Mouse (Mus musculus) MEL (cell line): ENCODE data around the gene Zscan5b. TPM values are rescaled to one million over a fixed set of nuclear protein-coding genes. Genes with fewer than 3 reads are reported as not detected.

Experiments used
- DNase-seq: peaks from one replicate; pipeline ENCODE4 v3.0.0; 2011; ENCODE audit warnings: low read depth, low spot score
- H3K27ac ChIP-seq: 2 replicates; pipeline ENCODE4 v1.5.1; 2012; ENCODE audit warnings: low read depth, mild to moderate bottlenecking, control low read depth, low read length, moderate library complexity; ENCODE audit not compliant: control insufficient read depth
- H3K27me3 ChIP-seq, 2 experiments: fragments of 150-350 bp in 1 of 2; sonication (generic) in 1 of 2; 2 replicates each; pipeline ENCODE4 v1.6.1; 2012; ENCODE audit warnings: low read length in 2 of 2, mild to moderate bottlenecking in 2 of 2, improper control_type of control experiment in 1 of 2, moderate library complexity in 1 of 2; ENCODE audit not compliant: insufficient read depth in 2 of 2, control insufficient read depth in 1 of 2
- H3K36me3 ChIP-seq, 2 experiments: 2 replicates each; pipeline ENCODE4 v1.6.1; 2012 to 2014; ENCODE audit warnings: low read length in 2 of 2, improper control_type of control experiment in 1 of 2, inconsistent platforms in 1 of 2, mild to moderate bottlenecking in 1 of 2; ENCODE audit not compliant: insufficient read depth in 2 of 2, control insufficient read depth in 1 of 2
- H3K4me1 ChIP-seq, 2 experiments: fragments of 150-350 bp in 1 of 2; sonication (generic) in 1 of 2; 2 replicates each; pipeline ENCODE4 v1.6.1; 2012; ENCODE audit warnings: low read length in 2 of 2, improper control_type of control experiment in 1 of 2, mild to moderate bottlenecking in 1 of 2; ENCODE audit not compliant: insufficient read depth in 2 of 2, control insufficient read depth in 1 of 2
- H3K4me3 ChIP-seq, 2 experiments: fragments of 150-350 bp in 1 of 2; sonication (generic) in 1 of 2; 2 replicates each; pipeline ENCODE4 v1.5.1; 2012; ENCODE audit warnings: low read depth in 2 of 2, low read length in 2 of 2, mild to moderate bottlenecking in 2 of 2, moderate library complexity in 2 of 2, control low read depth in 1 of 2, improper control_type of control experiment in 1 of 2; ENCODE audit not compliant: control insufficient read depth in 1 of 2, insufficient read depth in 1 of 2
- H3K79me2 ChIP-seq: 2 replicates; pipeline ENCODE4 v1.6.1; 2012; ENCODE audit warnings: mild to moderate bottlenecking, low read length, moderate library complexity; ENCODE audit not compliant: control insufficient read depth, poor library complexity, insufficient read depth
- H3K9ac ChIP-seq: 2 replicates; pipeline ENCODE4 v1.6.1; 2012; ENCODE audit warnings: low read depth, mild to moderate bottlenecking, control low read depth, low read length, moderate library complexity; ENCODE audit not compliant: control insufficient read depth, poor library complexity, severe bottlenecking
- H3K9me3 ChIP-seq: fragments of 150-350 bp; sonication (generic); replicated peaks from 2 replicates; pipeline ENCODE4 v1.6.1; 2012; ENCODE audit warnings: mild to moderate bottlenecking, low read length, improper control_type of control experiment, moderate library complexity; ENCODE audit not compliant: insufficient read depth
- CHD2 ChIP-seq: IDR thresholded peaks from 2 replicates; pipeline ENCODE4 v1.6.1; 2011; ENCODE audit warnings: low read length, improper control_type of control experiment
- CTCF ChIP-seq, 3 experiments: IDR thresholded peaks in 2 of 3; conservative IDR thresholded peaks in 1 of 3; 2 replicates each; pipeline ENCODE4 v1.5.1; 2011 to 2012; ENCODE audit warnings: low read length in 3 of 3, low read depth in 2 of 3, mild to moderate bottlenecking in 2 of 3, improper control_type of control experiment in 1 of 3, inconsistent platforms in 1 of 3, mixed read lengths in 1 of 3, moderate library complexity in 1 of 3; ENCODE audit not compliant: control insufficient read depth in 1 of 3, insufficient read depth in 1 of 3, poor library complexity in 1 of 3, severe bottlenecking in 1 of 3
- ELF1 ChIP-seq: IDR thresholded peaks from 2 replicates; pipeline ENCODE4 v1.6.1; 2014; ENCODE audit warnings: low read depth, mild to moderate bottlenecking, inconsistent platforms, low read length, improper control_type of control experiment, moderate library complexity
- MAFK ChIP-seq: IDR thresholded peaks from 2 replicates; pipeline ENCODE4 v1.6.1; 2011; ENCODE audit warnings: low read depth, mild to moderate bottlenecking, low read length, improper control_type of control experiment, borderline replicate concordance
- MXI1 ChIP-seq: IDR thresholded peaks from 2 replicates; pipeline ENCODE4 v1.6.1; 2011; ENCODE audit warnings: mild to moderate bottlenecking, low read depth, low read length, improper control_type of control experiment
- POLR2AphosphoS2 ChIP-seq: IDR thresholded peaks from 2 replicates; pipeline ENCODE4 v1.6.1; 2011; ENCODE audit warnings: low read length, improper control_type of control experiment
- RAD21 ChIP-seq: IDR thresholded peaks from 2 replicates; pipeline ENCODE4 v1.6.1; 2011; ENCODE audit warnings: mild to moderate bottlenecking, low read depth, low read length, improper control_type of control experiment
- SMC3 ChIP-seq: IDR thresholded peaks from 2 replicates; pipeline ENCODE4 v1.6.1; 2011; ENCODE audit warnings: low read depth, low read length, improper control_type of control experiment
- USF1 ChIP-seq: IDR thresholded peaks from 2 replicates; pipeline ENCODE4 v1.6.1; 2014; ENCODE audit warnings: low read depth, mild to moderate bottlenecking, inconsistent platforms, low read length, improper control_type of control experiment, moderate library complexity
- ZKSCAN1 ChIP-seq: IDR thresholded peaks from 2 replicates; pipeline ENCODE4 v1.6.1; 2012; ENCODE audit warnings: low read depth, mild to moderate bottlenecking, inconsistent platforms, low read length, improper control_type of control experiment, moderate library complexity
- polyA plus RNA-seq, 2 experiments: library from polyadenylated mRNA; stranded (reverse) in 1 of 2; unstranded in 1 of 2; fragments of >175 nt in 1 of 2; fragments of >200 nt in 1 of 2; gene quantifications; 2 replicates each; pipeline versions ENCODE4 v1.2.1 to v1.2.4; 2012; ENCODE audit warnings: low replicate concordance in 2 of 2, low read depth in 1 of 2; ENCODE audit not compliant: insufficient read length in 2 of 2, insufficient read depth in 1 of 2, missing spikeins in 1 of 2
- total RNA-seq: library from RNA; depleted of rRNA; stranded (reverse); fragments of 300-350 nt; gene quantifications from 2 replicates; pipeline ENCODE4 v1.2.3, GENCODE M21; 2012

Zscan5b gene
- total and polyA plus RNA-seq, 3 experiments = not detected

- no peaks in the 10 kb centered on the region for H3K79me2 ChIP-seq
- no peak overlapping the region for H3K9ac ChIP-seq
- TF ChIP-seq RAD21 (peak; percentile 14), SMC3 (0 out of 2 replicates have a peak, but pooled peaks have one; percentile 7), MAFK (no peak), CTCF (IDR thresholded peaks at IDR 0.05 in 2 of 3, conservative IDR thresholded peaks at IDR 0.05 in 1 of 3; ENCODE audit: control insufficient read depth in 1 of 3, insufficient read depth in 1 of 3, low read depth in 2 of 3, low read length in 3 of 3, poor library complexity in 1 of 3, severe bottlenecking in 1 of 3) (peak; percentile 10 to 19 (median 15); a peak in 2 of 6 replicates)
- H3K27ac ChIP-seq = no peak overlapping the region
- peak; percentile 29 for DNase-seq
- H3K36me3 ChIP-seq = no peaks in the 10 kb centered on the region
- no peak overlapping the region for H3K4me3 ChIP-seq
- no peaks in the 10 kb centered on the region for H3K9me3 ChIP-seq
- H3K27me3 ChIP-seq = no peaks in the 10 kb centered on the region; a peak in 1 of 4 replicates
- no peaks in the 10 kb centered on the region for H3K4me1 ChIP-seq
Observed at GRCm38 (mm10) chr7:6262120-6262519, 40.0 kb downstream of the Zscan5b start.

DNA sequence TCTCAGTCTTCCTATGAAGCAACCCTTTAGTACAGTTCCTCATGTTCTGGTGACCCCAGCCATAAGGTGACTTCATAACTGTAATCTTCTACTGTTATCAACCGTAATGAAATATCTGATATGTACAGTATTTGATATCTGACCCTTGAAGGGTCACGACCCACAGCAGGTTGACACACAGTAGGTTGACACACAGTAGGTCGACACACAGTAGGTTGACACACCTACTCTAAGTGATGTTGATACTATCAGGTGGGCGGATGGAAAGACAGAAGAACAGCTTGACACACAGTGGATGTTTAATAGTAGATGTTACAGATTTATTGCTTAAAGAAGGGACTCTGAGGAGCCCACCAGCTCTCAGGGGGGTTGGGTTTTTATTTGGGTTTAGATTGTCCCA is 40.9 kb downstream of the Zscan5b start:
- H3K79me2 ChIP-seq = no peaks in the 10 kb centered on the region
- H3K27me3 ChIP-seq = no peaks in the 10 kb centered on the region; a peak in 1 of 4 replicates
- H3K36me3 ChIP-seq = no peaks in the 10 kb centered on the region
- peak; percentile 93 for TF ChIP-seq ZKSCAN1
- TF ChIP-seq CHD2 = no peak
- TF ChIP-seq, all 39 proteins: peak for 1
- H3K27ac ChIP-seq = no peak overlapping the region
- no peak overlapping the region for H3K4me3 ChIP-seq
- no peaks in the 10 kb centered on the region for H3K4me1 ChIP-seq
- no peak for DNase-seq
- no peak overlapping the region for H3K9ac ChIP-seq
- H3K9me3 ChIP-seq = no peaks in the 10 kb centered on the region

DNA sequence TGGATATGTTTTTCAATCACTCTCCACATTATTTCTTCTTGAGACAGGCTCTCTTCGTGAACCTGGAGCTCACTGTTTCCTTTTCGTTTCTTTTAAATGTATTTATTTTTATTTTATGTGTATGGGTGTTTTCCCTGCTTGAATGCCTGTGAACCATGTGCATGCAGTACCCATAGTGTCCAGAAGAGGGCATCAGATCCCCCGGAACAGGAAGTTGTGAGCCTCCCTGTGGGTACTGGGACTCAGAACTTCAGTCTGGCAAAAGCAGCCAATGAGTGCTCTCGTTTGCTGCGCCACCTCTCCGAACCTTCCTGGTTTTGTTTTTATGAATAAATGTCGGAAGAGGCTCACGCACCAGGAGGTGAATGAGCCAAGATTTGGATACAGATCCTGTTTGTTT is 43.6 kb downstream of the Zscan5b start:
- Histone ChIP-seq H3K4me1 (no peaks in the 10 kb centered on the region), H3K36me3 (no peaks in the 10 kb centered on the region), H3K9me3 (no peaks in the 10 kb centered on the region), H3K9ac (no peak overlapping the region), H3K4me3 (no peak overlapping the region), H3K27ac (no peak overlapping the region), H3K79me2 (no peaks in the 10 kb centered on the region), H3K27me3 (no peaks in the 10 kb centered on the region)
- DNase-seq = peak; percentile 69
- no peak for TF ChIP-seq MXI1
- TF ChIP-seq CHD2 = no peak
- TF ChIP-seq CTCF (IDR thresholded peaks at IDR 0.05 in 2 of 3, conservative IDR thresholded peaks at IDR 0.05 in 1 of 3; ENCODE audit: control insufficient read depth in 1 of 3, insufficient read depth in 1 of 3, low read depth in 2 of 3, low read length in 3 of 3, poor library complexity in 1 of 3, severe bottlenecking in 1 of 3) = peak; percentile 41 to 79 (median 61); a peak in 5 of 6 replicates
- peak; percentile 73 for TF ChIP-seq ELF1
- TF ChIP-seq POLR2AphosphoS2 = no peak
- peak; percentile 57 for TF ChIP-seq SMC3
- peak; percentile 12 for TF ChIP-seq RAD21
- no peak for TF ChIP-seq USF1
